In the genomic region with DNA sequence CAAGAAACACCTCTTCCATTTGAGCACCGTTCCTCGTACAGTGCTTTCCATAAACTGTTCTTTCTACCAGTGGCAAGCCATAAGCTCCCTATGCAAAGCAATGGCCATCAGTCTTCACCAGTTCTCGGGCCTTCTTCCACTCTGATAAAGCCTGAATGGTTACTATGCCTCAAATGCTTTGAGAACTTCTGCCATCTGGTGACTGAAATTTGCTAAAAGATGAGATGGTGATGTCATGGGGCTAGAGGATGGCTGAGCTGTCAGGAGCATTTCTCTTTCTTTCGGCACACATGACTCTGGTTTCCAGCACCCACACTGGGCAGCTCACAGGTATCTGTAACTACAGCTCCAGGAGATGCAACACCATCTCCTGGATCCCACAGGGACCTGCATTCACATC, we compare ENCODE assay signal across 9 mouse cellular contexts. TPM values are rescaled to one million over a fixed set of nuclear protein-coding genes. Genes with fewer than 3 reads are reported as not detected.
DNase-seq lines count a peak whose midpoint lies in the region; ATAC-seq and TF ChIP-seq lines count a peak whose summit lies in the region.
"Had no signal": no experiment of that assay in that cellular context is flagged by ENCODE, and none has a peak within 500 bp of the region (broad histone marks: within the 10 kb centered on the region; RNA-seq: fewer than 3 reads in every experiment).

No protein-coding gene starts in this region.

- no peak overlapping the region for H3K4me3 ChIP-seq in hindbrain, embryonic 11.5 days (ENCODE audit: low read depth, low read length)
- H3K4me3 ChIP-seq in hindbrain, embryonic 10.5 days: no peak overlapping the region
- no peak overlapping the region for H3K4me3 ChIP-seq in CH12.LX (replicated peaks in 1 of 3; ENCODE audit: low read depth in 2 of 3, low read length in 2 of 3, poor library complexity in 1 of 3)
- H3K4me3 ChIP-seq in hindbrain, postnatal 0 days (ENCODE audit: low read length): no peak overlapping the region
- H3K4me3 ChIP-seq: heart, embryonic 13.5 days had no signal

- no peak overlapping the region for H3K9ac ChIP-seq in hindbrain, embryonic 11.5 days (ENCODE audit: low read depth, low read length)
- H3K9ac ChIP-seq in CH12.LX (ENCODE audit: insufficient read depth, low read depth): no peak overlapping the region
- H3K9ac ChIP-seq in hindbrain, postnatal 0 days (replicated peaks; ENCODE audit: low read length): no peak overlapping the region
- H3K9ac ChIP-seq: heart, embryonic 13.5 days had no signal

- H3K4me1 ChIP-seq in hindbrain, embryonic 11.5 days (replicated peaks; ENCODE audit: control insufficient read depth, insufficient read depth, low read length): no peaks in the 10 kb centered on the region
- no peaks in the 10 kb centered on the region; the same call in 1 of the 2 replicates for H3K4me1 ChIP-seq in hindbrain, embryonic 10.5 days (replicated peaks)
- peaks cover 0 to 5% of the 10 kb centered on the region in 2 experiments; a peak in 2 of 4 replicates for H3K4me1 ChIP-seq in CH12.LX (ENCODE audit: control insufficient read depth in 1 of 2, insufficient read depth in 2 of 2)
- no peaks in the 10 kb centered on the region for H3K4me1 ChIP-seq in hindbrain, postnatal 0 days (ENCODE audit: insufficient read depth, low read length)
- H3K4me1 ChIP-seq: heart, embryonic 13.5 days had no signal

- H3K27me3 ChIP-seq in hindbrain, embryonic 11.5 days (ENCODE audit: control insufficient read depth, insufficient read depth, low read length): no peaks in the 10 kb centered on the region
- H3K27me3 ChIP-seq in hindbrain, embryonic 10.5 days (ENCODE audit: insufficient read depth, poor library complexity, severe bottlenecking): no peaks in the 10 kb centered on the region
- no peaks in the 10 kb centered on the region for H3K27me3 ChIP-seq in CH12.LX (replicated peaks)
- no peaks in the 10 kb centered on the region for H3K27me3 ChIP-seq in hindbrain, postnatal 0 days (ENCODE audit: insufficient read depth, low read length)
- H3K27me3 ChIP-seq: heart, embryonic 13.5 days had no signal

- peak in 1 of 2 experiments; percentile 79; a peak in 2 of 4 replicates for TF ChIP-seq CTCF in CH12.LX (conservative IDR thresholded peaks at IDR 0.05 in 1 of 2, IDR thresholded peaks at IDR 0.05 in 1 of 2; ENCODE audit: low read depth in 2 of 2, low read length in 2 of 2)
- TF ChIP-seq CTCF in brain, embryonic 14.5 days (IDR thresholded peaks at IDR 0.05; ENCODE audit: borderline replicate concordance, extremely low read depth, insufficient read depth, insufficient read length): no peak
- peak; percentile 71 for TF ChIP-seq CTCF in hindbrain, postnatal 0 days (IDR thresholded peaks at IDR 0.05; ENCODE audit: low read depth)

- 69% methylated on average over 4 of the region's 4 CpGs for WGBS in hindbrain, embryonic 11.5 days
- 78% methylated on average over 4 of the region's 4 CpGs for WGBS in hindbrain, embryonic 10.5 days
- 61% methylated on average over 4 of the region's 4 CpGs for WGBS in hindbrain, postnatal 0 days

- no peaks in the 10 kb centered on the region for H3K79me2 ChIP-seq in CH12.LX (replicated peaks; ENCODE audit: control insufficient read depth, extremely low read depth, insufficient read depth, poor library complexity, severe bottlenecking)

- H3K36me3 ChIP-seq in hindbrain, embryonic 11.5 days (ENCODE audit: control insufficient read depth, insufficient read depth, low read length): no peaks in the 10 kb centered on the region
- no peaks in the 10 kb centered on the region for H3K36me3 ChIP-seq in hindbrain, embryonic 10.5 days
- no peaks in the 10 kb centered on the region for H3K36me3 ChIP-seq in CH12.LX (replicated peaks in 1 of 2; ENCODE audit: control insufficient read depth in 1 of 2, insufficient read depth in 1 of 2, low read length in 1 of 2)
- no peaks in the 10 kb centered on the region for H3K36me3 ChIP-seq in hindbrain, postnatal 0 days (ENCODE audit: insufficient read depth, low read length)
- H3K36me3 ChIP-seq: heart, embryonic 13.5 days had no signal

- H3K27ac ChIP-seq in hindbrain, embryonic 11.5 days (ENCODE audit: low read depth, low read length): no peak overlapping the region
- H3K27ac ChIP-seq in hindbrain, embryonic 10.5 days: no peak overlapping the region
- H3K27ac ChIP-seq in CH12.LX (ENCODE audit: insufficient read depth, low read depth): no peak overlapping the region
- no peak overlapping the region for H3K27ac ChIP-seq in hindbrain, postnatal 0 days
- H3K27ac ChIP-seq: heart, embryonic 13.5 days had no signal

- no peak for TF ChIP-seq EP300 in CH12.LX (IDR thresholded peaks at IDR 0.05; ENCODE audit: low read length)

- H3K9me3 ChIP-seq in hindbrain, embryonic 11.5 days (ENCODE audit: control insufficient read depth, low read length): no peaks in the 10 kb centered on the region
- no peaks in the 10 kb centered on the region for H3K9me3 ChIP-seq in hindbrain, embryonic 10.5 days
- no peaks in the 10 kb centered on the region for H3K9me3 ChIP-seq in CH12.LX (replicated peaks; ENCODE audit: low read length)
- H3K9me3 ChIP-seq in hindbrain, postnatal 0 days (ENCODE audit: low read length): no peaks in the 10 kb centered on the region
- H3K9me3 ChIP-seq: heart, embryonic 13.5 days had no signal

- in situ Hi-C loops in CH12.LX (cut with MboI; ENCODE audit: low pct_ligation_motif_present, low pct_unique_long_range_greater_than_20kb, low sequenced_read_pairs): no loop called here

- TF ChIP-seq RAD21 in CH12.LX (IDR thresholded peaks at IDR 0.05; ENCODE audit: low read depth, low read length): peak; percentile 77

- dilution Hi-C loops in CH12.LX (cut with MboI; ENCODE audit: extremely low pct_ligation_motif_present, extremely low pct_unique_long_range_greater_than_20kb, low sequenced_read_pairs): no loop called here

- no peak overlapping the region for H3K4me2 ChIP-seq in hindbrain, embryonic 11.5 days (replicated peaks; ENCODE audit: low read depth, low read length)
- H3K4me2 ChIP-seq in CH12.LX (ENCODE audit: insufficient read depth, low read depth, poor library complexity, severe bottlenecking): peak overlapping the region; percentile 39; the same call in 1 of the 2 replicates
- H3K4me2 ChIP-seq in hindbrain, postnatal 0 days (ENCODE audit: low read depth, low read length): no peak overlapping the region
- H3K4me2 ChIP-seq: heart, embryonic 13.5 days had no signal

- ATAC-seq in hindbrain, embryonic 11.5 days (ENCODE audit: low FRiP score): no peak
- peak; percentile 89 for ATAC-seq in hindbrain, postnatal 0 days

- peak; percentile 14 for DNase-seq in hindbrain, embryonic 11.5 days (ENCODE audit: low spot score)
- DNase-seq in hindbrain, embryonic 10.5 days (ENCODE audit: low spot score): no peak
- DNase-seq in CH12.LX (ENCODE audit: extremely low read depth): peak; percentile 48
- peak; percentile 61 for DNase-seq in brain, embryonic 14.5 days (ENCODE audit: low read depth)
- peak; percentile 77 for DNase-seq in hindbrain, postnatal 0 days (ENCODE audit: low spot score)
- peak; percentile 34 for DNase-seq in retina, adult 2 months (ENCODE audit: low read depth, low spot score)
- DNase-seq in ovary, postnatal 10 days (ENCODE audit: low spot score): no peak
- DNase-seq in T-cell, adult 2 months (ENCODE audit: low spot score): no peak

- no peak for TF ChIP-seq POLR2A in CH12.LX (IDR thresholded peaks at IDR 0.05; ENCODE audit: low read depth, low read length)
- no peak for TF ChIP-seq POLR2A in brain, embryonic 14.5 days (IDR thresholded peaks at IDR 0.05; ENCODE audit: borderline replicate concordance, extremely low read depth, insufficient read depth, insufficient read length, poor library complexity, severe bottlenecking)

TF ChIP-seq in CH12.LX, 34 proteins besides CTCF, POLR2A, EP300 and RAD21:
- TF ChIP-seq NRF1 (IDR thresholded peaks at IDR 0.05; ENCODE audit: low read depth, low read length): no peak
- peak; percentile 32; the same call in 1 of the 2 replicates for TF ChIP-seq IRF4 (IDR thresholded peaks at IDR 0.05; ENCODE audit: low read depth, low read length)
- peak; percentile 50; the same call in 1 of the 2 replicates for TF ChIP-seq MXI1 (IDR thresholded peaks at IDR 0.05; ENCODE audit: low read depth, low read length)
- peak; percentile 63 for TF ChIP-seq ZNF384 (IDR thresholded peaks at IDR 0.05; ENCODE audit: low read depth, low read length)
- TF ChIP-seq ZC3H11A (IDR thresholded peaks at IDR 0.05; ENCODE audit: low read depth, low read length): peak; percentile 23; the same call in 1 of the 2 replicates
- TF ChIP-seq BHLHE40 (IDR thresholded peaks at IDR 0.05; ENCODE audit: low read depth, low read length): 0 out of 2 replicates have a peak, but pooled peaks have one; percentile 32
- TF ChIP-seq MAX (IDR thresholded peaks at IDR 0.05; ENCODE audit: low read length): no peak
- TF ChIP-seq JUND (conservative IDR thresholded peaks at IDR 0.05; ENCODE audit: low read depth, low read length): peak; percentile 56; the same call in 1 of the 2 replicates
- TF ChIP-seq SMC3 (IDR thresholded peaks at IDR 0.05; ENCODE audit: low read depth, low read length): peak; percentile 83
- TF ChIP-seq E2F4 (IDR thresholded peaks at IDR 0.05; ENCODE audit: insufficient replicate concordance, low read depth, low read length): no peak
- TF ChIP-seq JUN (IDR thresholded peaks at IDR 0.05; ENCODE audit: insufficient read depth, low read depth, low read length): peak; percentile 29; the same call in 1 of the 2 replicates
- peak; percentile 36; the same call in 1 of the 2 replicates for TF ChIP-seq TCF12 (IDR thresholded peaks at IDR 0.05; ENCODE audit: low read depth, low read length)
- no peak for TF ChIP-seq SIN3A (IDR thresholded peaks at IDR 0.05; ENCODE audit: low read length)
- TF ChIP-seq HCFC1 (IDR thresholded peaks at IDR 0.05; ENCODE audit: low read depth, low read length): no peak

RNA-seq across cellular contexts. Expression of a gene that starts 40.1 kb away (rescaled TPM):
- 227 TPM in 2 replicates for polyA plus RNA-seq in hindbrain, embryonic 11.5 days (2014; fragmentation: Nextera tagmentation; extraction: Ambion mirVana)
- 180 and 183 TPM in 2 replicates for polyA plus RNA-seq in hindbrain, embryonic 10.5 days (2016; fragmentation: Nextera tagmentation; extraction: Ambion mirVana)
- 54.2 and 56.7 TPM in 2 replicates for total RNA-seq in CH12.LX (2012; rRNA removed)
- total RNA-seq in CH12.LX (2014; rRNA removed): 103 and 104 TPM in 2 replicates
- 84.1 and 132 TPM in 2 replicates for polyA plus RNA-seq in CH12.LX (2012; ENCODE audit: insufficient read length, low read depth)
- 122 and 130 TPM in 2 replicates for polyA plus RNA-seq in brain, embryonic 14.5 days (2012; rRNA removed)
- total RNA-seq in hindbrain, postnatal 0 days (2014; rRNA removed): 90.9 and 97.6 TPM in 2 replicates
- polyA plus RNA-seq in hindbrain, postnatal 0 days (2015; fragmentation: Nextera tagmentation; extraction: Ambion mirVana): 152 and 155 TPM in 2 replicates

Comparison
In these comparisons a context has a peak if more than half of its experiments do, and no peak if none do; other contexts are left out.
1. DNase-seq: peak in hindbrain, embryonic 11.5 days (single experiment), CH12.LX (single experiment), brain, embryonic 14.5 days (single experiment), hindbrain, postnatal 0 days (single experiment) and retina, adult 2 months (single experiment); none in hindbrain, embryonic 10.5 days (single experiment), ovary, postnatal 10 days (single experiment) and T-cell, adult 2 months (single experiment).